17 mouse cellular contexts compared by ENCODE assay signal in genomic region chr14:27629369-27630012, GRCm38 (mm10). TPM values are rescaled to one million over a fixed set of nuclear protein-coding genes. Genes with fewer than 3 reads are reported as not detected.
DNase-seq lines count a peak whose midpoint lies in the region; ATAC-seq lines count a peak whose summit lies in the region.
"Had no signal": no experiment of that assay in that cellular context is flagged by ENCODE, and none has a peak within 500 bp of the region (broad histone marks: within the 10 kb centered on the region; RNA-seq: fewer than 3 reads in every experiment).

No protein-coding gene starts in this region.

- H3K4me1 ChIP-seq in neural tube, embryonic 11.5 days (ENCODE audit: control insufficient read depth, insufficient read depth, low read length): 0 out of 2 replicates have a peak, but pooled peaks cover 3% of the 10 kb centered on the region
- H3K4me1 ChIP-seq in midbrain, embryonic 14.5 days (ENCODE audit: control insufficient read depth, insufficient read depth, low read length): peaks cover 14% of the 10 kb centered on the region
- H3K4me1 ChIP-seq: heart, embryonic 15.5 days had no signal

- no peak overlapping the region for H3K4me3 ChIP-seq in neural tube, embryonic 11.5 days (ENCODE audit: low read depth, low read length)
- no peak overlapping the region for H3K4me3 ChIP-seq in midbrain, embryonic 14.5 days (replicated peaks; ENCODE audit: low read depth, low read length)
- H3K4me3 ChIP-seq: heart, embryonic 15.5 days; layer of hippocampus, adult 2 months had no signal

- H3K4me2 ChIP-seq in neural tube, embryonic 11.5 days (ENCODE audit: low read depth): no peak overlapping the region
- H3K4me2 ChIP-seq in midbrain, embryonic 14.5 days (ENCODE audit: low read length): no peak overlapping the region
- H3K4me2 ChIP-seq: heart, embryonic 15.5 days had no signal

- no peaks in the 10 kb centered on the region for H3K9me3 ChIP-seq in neural tube, embryonic 11.5 days (ENCODE audit: control insufficient read depth, low read length)
- H3K9me3 ChIP-seq in midbrain, embryonic 14.5 days (ENCODE audit: control insufficient read depth, low read length): no peaks in the 10 kb centered on the region
- H3K9me3 ChIP-seq: heart, embryonic 15.5 days had no signal

- no peaks in the 10 kb centered on the region for H3K27me3 ChIP-seq in neural tube, embryonic 11.5 days (ENCODE audit: control insufficient read depth, insufficient read depth, low read length)
- H3K27me3 ChIP-seq in midbrain, embryonic 14.5 days (ENCODE audit: control insufficient read depth, insufficient read depth, low read length): no peaks in the 10 kb centered on the region
- H3K27me3 ChIP-seq: CH12.LX; heart, embryonic 15.5 days had no signal

- H3K36me3 ChIP-seq in neural tube, embryonic 11.5 days (ENCODE audit: control insufficient read depth, insufficient read depth, low read length): no peaks in the 10 kb centered on the region
- no peaks in the 10 kb centered on the region for H3K36me3 ChIP-seq in midbrain, embryonic 14.5 days (ENCODE audit: control insufficient read depth, insufficient read depth, low read length)
- H3K36me3 ChIP-seq: heart, embryonic 15.5 days had no signal

- no peak overlapping the region for H3K9ac ChIP-seq in neural tube, embryonic 11.5 days (ENCODE audit: low read length)
- H3K9ac ChIP-seq in midbrain, embryonic 14.5 days (replicated peaks; ENCODE audit: low read length): no peak overlapping the region
- H3K9ac ChIP-seq: heart, embryonic 15.5 days had no signal

- peak; percentile 10 for DNase-seq in embryo, embryonic 11 days
- no peak for DNase-seq in embryo, embryonic 9.5 days (ENCODE audit: extremely low spot score)
- DNase-seq in neural tube, embryonic 11.5 days (ENCODE audit: low spot score): peak; percentile 25
- no peak for DNase-seq in neural tube, embryonic 10.5 days (ENCODE audit: extremely low spot score, low spot score)
- DNase-seq in midbrain, embryonic 14.5 days: peak; percentile 28
- no peak for DNase-seq in layer of hippocampus, postnatal 36 days
- no peak for DNase-seq in adrenal gland, adult (ENCODE audit: inconsistent age in 2 of 2, low spot score in 1 of 2)
- DNase-seq in heart, postnatal 14 days: no peak
- DNase-seq: cerebellum, adult 2 months; gastrocnemius, postnatal 36 days; lung, postnatal 14 days; thymus, postnatal 25 days had no signal

- H3K27ac ChIP-seq in neural tube, embryonic 11.5 days (ENCODE audit: low read depth, low read length): no peak overlapping the region
- H3K27ac ChIP-seq in midbrain, embryonic 14.5 days (replicated peaks; ENCODE audit: low read depth, low read length): no peak overlapping the region
- H3K27ac ChIP-seq: heart, embryonic 15.5 days; stomach, postnatal 0 days had no signal

- intact Hi-C loops in heart, postnatal 14 days (cut with DNase I): no loop called here

- WGBS in neural tube, embryonic 11.5 days: 66% methylated on average over 5 of the region's 5 CpGs
- WGBS in midbrain, embryonic 14.5 days: 31% methylated on average over 5 of the region's 5 CpGs

- ATAC-seq in neural tube, embryonic 11.5 days (ENCODE audit: insufficient read depth, low FRiP score, low TSS enrichment): peak; percentile 31; the same call in 1 of the 2 replicates
- no peak for ATAC-seq in midbrain, embryonic 14.5 days (ENCODE audit: low FRiP score, low TSS enrichment)

RNA-seq across cellular contexts. Expression of gene Erc2, which starts 7.3 kb away (rescaled TPM):
- polyA plus RNA-seq in neural tube, embryonic 11.5 days (2014; fragmentation: Nextera tagmentation; extraction: Ambion mirVana): 13.1 and 14.4 TPM in 2 replicates
- polyA plus RNA-seq in midbrain, embryonic 14.5 days (2014; fragmentation: Nextera tagmentation; extraction: Ambion mirVana): 80.1 and 90.7 TPM in 2 replicates
- 100 to 1,000 TPM; 221 to 266 TPM for total RNA-seq in layer of hippocampus, postnatal 36 days (2021)
- 1 to 10 TPM in 1 of 2 experiments, under 1 TPM in 1; 0.54 to 1.6 TPM for total RNA-seq in heart, postnatal 14 days (2021)
- total RNA-seq: CH12.LX; monocyte, adult 5-6 weeks had no signal

Comparison
In these comparisons a context has a peak if more than half of its experiments do, and no peak if none do; other contexts are left out.
1. DNase-seq: peak in embryo, embryonic 11 days (single experiment), neural tube, embryonic 11.5 days (single experiment) and midbrain, embryonic 14.5 days (single experiment); none in embryo, embryonic 9.5 days (single experiment), neural tube, embryonic 10.5 days (single experiment), layer of hippocampus, postnatal 36 days (0 of 2), adrenal gland, adult (0 of 2) and heart, postnatal 14 days (0 of 2).
2. RNA of gene Erc2, which starts 7.3 kb away (total RNA-seq): 221 to 266 TPM in layer of hippocampus, postnatal 36 days; 0.54 to 1.6 TPM in heart, postnatal 14 days; every median in the first group is over 10 times any median in the second.